Mouse (Mus musculus) heart, postnatal 14 days (tissue): ENCODE measurements around the gene Synpo2l. TPM values are rescaled to one million over a fixed set of nuclear protein-coding genes. Genes with fewer than 3 reads are reported as not detected.

ENCODE experiments used
- DNase-seq, 2 experiments: peaks; one replicate each; pipeline ENCODE4 v3.0.0; 2021 to 2022
- intact Hi-C: fragments of 180-260 bp; cut with DNase I; formaldehyde crosslinking; loops from one replicate; pipeline ENCODE4 v1.15.1; 2025
- total RNA-seq, 2 experiments: library from RNA; stranded (reverse); gene quantifications; 2 replicates each; pipeline ENCODE4 v1.2.3; 2021

Gene Synpo2l
- total RNA-seq, 2 experiments from 2014 or later, result 94.3 to 117 TPM

DNA sequence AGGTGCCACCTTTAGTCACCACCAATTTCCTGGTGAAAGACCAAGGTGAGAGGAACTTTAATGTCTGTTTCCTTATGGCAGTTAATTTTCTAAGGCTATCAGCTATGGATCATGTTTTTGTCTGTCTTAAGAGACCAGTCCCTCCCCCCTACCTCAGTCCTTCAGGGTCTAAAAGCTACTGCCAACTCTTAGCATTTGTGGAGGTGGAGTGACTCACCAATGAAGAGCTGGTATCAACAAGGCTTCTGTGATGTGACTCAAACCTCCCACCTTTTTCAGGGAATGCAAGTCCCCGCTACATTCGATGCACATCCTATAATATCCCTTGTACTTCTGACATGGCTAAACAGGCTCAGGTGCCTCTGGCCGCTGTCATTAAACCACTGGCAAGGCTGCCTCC is 18.4 kb upstream of the Synpo2l start:
- no peak for DNase-seq
- intact Hi-C loops, result no loop called here

DNA sequence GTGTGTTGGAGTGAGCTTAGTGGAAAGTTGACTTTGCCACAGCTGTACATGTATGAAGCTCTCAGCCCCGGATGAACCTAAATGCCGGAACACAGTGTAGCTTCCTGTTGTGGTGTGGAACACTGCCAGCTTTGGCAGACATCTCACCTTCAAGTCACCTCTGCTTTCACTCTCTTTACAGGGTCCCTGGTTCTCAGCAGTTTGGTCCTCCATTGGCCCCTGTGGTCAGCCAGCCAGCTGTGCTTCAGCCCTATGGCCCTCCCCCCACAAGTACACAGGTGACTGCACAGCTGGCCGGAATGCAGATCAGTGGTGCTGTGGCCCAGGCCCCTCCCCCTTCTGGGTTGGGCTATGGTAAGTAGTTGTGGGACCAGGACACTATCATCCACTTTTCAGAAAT is 14.3 kb upstream of the Synpo2l start:
- intact Hi-C loops, result no loop called here
- DNase-seq, result peak in 1 of 2 experiments; percentile 48

DNA sequence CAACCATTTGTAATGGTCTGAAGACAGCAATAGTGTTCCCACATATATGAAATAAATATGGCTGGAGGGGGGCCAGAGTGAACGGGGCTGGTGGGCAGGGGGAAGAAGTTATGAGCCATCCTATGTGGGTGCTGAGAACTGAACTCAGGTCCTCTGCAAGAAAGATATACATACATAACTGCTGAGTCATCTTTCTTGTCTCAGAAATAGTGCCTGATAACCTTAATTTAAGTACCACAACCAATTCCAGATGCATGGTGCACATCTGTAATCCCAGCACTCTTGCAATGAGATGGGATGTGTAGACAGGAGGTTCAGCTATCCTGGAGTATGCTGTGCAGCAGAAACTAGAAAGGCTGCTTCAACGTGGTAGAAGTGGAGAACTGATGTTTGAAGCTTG is 13.6 kb upstream of the Synpo2l start:
- intact Hi-C loops, result no loop called here

DNA sequence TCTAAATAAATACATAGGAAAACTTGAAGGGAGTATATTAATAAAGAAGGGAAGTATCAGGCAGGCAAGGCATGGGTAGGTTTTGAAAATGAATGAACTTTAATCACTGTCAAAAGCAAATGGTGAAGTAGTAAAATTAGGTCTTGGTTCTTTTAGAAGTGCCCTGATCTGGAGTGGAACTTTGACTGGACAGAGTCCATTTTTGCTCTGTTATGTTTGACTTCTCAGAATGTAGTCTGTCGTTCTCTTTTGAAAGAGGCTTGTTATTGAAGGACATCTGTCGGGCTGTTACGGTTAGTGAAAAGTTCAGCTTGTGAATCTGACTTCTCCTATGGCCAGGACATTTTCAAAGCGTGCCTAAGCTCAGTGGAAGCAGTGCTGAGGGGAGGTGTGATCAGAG is 9.8 kb upstream of the Synpo2l start:
- no peak for DNase-seq
- intact Hi-C loops, result no loop called here

More for the DNA sequence above, 13.6 kb upstream of the Synpo2l start:
- no peak for DNase-seq

DNA sequence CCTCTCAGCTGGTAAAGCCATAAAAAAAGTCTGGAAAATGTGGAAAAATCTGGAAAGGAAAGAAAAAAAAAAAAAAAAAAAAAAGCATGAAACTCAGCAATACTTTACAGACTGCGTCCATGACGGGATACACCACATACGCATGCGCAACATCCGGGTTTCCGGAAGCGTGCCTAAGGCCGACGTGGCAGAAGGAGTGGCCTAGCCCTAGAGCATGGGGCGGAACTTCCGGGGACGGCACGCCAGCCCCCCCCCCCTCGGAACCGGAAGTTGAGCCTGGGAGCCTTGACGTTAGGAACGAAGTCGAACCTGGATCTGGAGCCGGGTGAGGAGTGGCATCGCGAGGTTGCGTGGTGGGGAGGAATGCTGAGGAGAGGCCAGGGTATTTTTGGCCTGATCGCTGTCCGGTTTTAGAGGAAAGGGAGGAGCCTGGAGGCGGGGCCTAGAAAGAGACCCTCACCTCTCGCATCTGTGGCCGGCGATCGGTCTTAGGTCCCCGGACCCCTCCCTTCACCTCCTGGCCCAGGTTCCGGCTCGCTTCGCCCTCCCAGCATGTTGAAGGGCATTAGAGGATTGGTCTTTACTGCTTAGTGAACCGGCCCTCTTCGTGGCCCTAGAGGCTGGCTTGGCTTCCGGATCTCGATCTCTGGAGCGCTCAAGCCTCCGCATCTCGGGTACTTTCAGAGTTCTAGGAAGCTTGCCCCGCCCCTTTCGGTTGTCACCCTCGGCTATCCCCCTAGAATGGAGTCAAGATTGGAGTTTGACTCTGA is 6.1 kb upstream of the Synpo2l start, which contains the start of gene Sec24c:
Sec24c (plus strand) TSS at position 245 of the 770 bp plus-strand sequence.
- peak; percentile 98 to 99 for DNase-seq
- intact Hi-C loops, result no loop called here

DNA sequence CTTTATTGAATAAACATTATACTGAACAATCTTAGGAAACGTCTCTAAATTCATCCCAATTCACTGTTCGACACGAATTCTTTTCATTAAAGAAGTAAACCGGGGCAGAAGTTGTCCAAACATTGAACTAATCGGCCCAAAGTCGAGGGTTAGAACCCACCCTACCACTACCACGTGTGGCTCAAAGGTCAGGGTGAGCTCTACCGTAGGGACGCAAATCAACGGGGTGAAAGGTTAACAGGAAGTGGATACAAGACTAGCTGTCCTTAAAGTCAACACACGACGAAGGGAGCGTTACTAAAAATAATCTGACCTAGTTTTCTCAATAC is 5.5 kb upstream of the Synpo2l start:
- intact Hi-C loops, result no loop called here
- peak in 1 of 2 experiments; percentile 56 for DNase-seq

DNA sequence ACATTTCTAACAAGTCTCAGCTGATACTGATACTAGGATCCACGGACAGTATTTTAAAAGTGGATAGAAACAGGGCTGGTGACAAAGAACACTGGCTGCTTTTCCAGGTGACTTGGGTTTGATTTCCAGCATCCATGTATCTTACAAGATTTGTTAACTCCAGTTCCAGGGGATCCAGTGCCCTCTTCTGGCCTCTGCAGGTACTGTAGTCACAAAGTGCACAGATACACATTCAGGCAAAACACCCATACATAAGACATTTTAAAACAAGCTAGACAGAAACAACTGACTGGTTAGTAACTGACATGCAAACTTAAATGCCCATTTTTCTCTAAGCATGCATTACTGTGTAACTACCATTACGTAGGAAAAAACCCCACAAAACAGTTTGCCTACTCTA is 4.8 kb upstream of the Synpo2l start:
- intact Hi-C loops, result no loop called here
- DNase-seq, result peak in 1 of 2 experiments; percentile 60

DNA sequence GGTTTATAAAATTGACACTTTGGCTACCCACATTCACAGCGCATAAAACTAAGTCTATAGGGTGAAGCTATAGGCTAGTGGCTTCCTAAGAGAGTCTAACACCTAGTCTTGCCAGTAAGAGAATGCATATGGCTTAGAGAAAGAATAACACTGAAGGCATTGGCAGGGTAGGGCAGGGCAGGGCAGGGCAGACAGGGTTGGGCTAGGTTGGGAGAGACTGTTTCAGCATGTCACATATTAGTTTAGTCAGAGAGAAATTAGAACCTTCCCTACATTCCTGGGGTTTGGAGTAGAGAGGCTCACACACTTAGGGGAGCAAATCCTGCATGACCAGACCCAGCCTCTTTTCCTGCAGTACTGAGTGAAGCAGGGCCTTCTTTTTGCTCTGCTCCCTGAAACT is 685 bp downstream of the Synpo2l start:
- no peak for DNase-seq
- intact Hi-C loops, result no loop called here

DNA sequence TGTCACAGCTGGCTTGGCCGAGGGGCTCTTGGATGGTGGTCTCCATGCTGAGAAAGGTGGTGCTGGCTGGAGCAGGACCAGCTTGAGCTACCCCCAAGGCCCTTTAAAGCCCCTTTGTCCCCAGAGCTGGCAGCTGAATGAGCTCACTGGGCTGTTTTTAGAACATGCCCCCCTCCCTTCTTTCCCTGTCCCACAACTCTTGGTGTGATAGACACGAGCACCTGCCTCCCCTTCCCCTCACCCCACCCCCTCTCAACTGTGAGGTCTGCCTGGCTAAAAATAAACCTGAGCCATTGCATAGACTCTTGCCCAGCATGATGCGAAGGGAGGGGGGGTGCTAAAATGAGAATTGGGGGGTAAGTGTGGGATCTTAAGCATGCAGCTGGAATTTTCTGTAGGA is 3.7 kb downstream of the Synpo2l start:
- intact Hi-C loops, result no loop called here
- peak in 1 of 2 experiments; percentile 45 for DNase-seq

DNA sequence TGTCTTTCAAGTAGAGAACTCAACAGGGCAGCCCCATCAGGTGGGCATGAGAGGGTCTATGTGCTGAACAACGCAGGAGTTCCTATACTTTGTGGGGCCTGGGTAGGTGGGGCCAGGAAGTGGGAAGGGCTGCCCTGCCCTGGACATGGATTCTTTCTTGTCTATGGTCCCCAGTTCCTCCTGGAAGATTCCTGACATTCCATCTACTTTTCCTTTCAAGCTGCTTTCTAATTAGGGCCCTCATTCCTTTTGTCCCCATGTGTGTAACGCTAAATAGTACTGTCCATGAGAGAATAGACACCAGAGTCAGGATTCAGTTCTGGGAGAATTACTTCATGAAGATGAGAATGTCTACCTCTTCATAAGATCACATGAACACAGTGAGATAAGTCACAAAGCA is 4.6 kb downstream of the Synpo2l start:
- intact Hi-C loops, result no loop called here
- DNase-seq, result no peak

DNA sequence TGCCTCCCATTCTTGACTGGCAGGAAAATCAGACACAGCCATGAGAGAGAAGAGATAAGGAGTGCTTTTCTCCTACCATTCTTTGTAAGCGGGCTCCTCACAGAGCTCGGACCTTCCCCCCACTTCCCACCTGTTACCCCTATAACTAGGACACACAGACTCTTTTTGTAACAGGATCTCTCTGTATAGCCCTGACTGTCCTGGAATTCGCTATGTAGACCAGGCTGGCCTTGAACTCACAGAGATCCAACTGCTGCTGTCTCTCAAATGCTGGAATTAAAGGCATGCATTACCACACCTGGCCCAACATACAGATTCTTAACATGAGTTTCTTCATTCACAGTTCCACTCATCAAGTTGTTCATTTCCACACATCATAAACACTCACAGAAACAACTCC is 5.4 kb downstream of the Synpo2l start:
- DNase-seq, result no peak
- intact Hi-C loops, result no loop called here

DNA sequence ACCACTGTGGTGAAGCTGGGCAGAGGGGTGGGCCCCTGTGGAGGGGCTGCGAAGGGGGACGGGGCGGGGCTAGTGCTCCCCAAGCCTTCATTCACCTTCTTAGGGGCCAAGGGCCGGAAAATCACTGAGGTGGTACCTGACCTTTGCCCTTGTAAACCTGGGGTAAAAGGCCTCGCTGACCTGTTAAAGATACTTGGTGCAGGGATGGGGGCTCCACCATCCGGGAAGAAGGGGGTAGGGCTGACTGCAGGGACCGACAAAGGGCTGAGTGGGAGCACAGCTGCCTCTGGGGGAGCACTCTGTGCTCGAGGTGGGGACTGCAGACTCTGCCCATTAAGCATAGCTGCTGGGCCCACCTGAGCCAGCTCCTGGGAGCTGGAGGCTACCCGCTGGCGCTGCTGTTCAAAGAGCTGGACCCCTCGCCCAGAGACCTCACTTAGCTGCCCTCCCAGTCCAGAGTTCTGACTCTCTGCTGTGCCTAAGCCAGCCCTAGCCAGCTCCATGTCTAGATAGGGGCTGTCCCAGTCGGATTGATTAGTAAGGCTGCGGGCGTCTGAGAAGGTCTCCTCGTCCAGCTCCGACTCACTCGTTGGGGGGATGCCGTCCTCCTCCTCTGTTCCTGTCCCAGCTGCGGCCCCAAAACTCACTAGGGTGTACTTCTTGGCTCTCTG is 6.4 kb downstream of the Synpo2l start:
- peak in 1 of 2 experiments; percentile 42 for DNase-seq
- intact Hi-C loops, result loop anchor here (1.0 to 2.0 kb wide), 2 partner anchors 21 to 85 kb away; partner anchors contain the start of gene Usp54

DNA sequence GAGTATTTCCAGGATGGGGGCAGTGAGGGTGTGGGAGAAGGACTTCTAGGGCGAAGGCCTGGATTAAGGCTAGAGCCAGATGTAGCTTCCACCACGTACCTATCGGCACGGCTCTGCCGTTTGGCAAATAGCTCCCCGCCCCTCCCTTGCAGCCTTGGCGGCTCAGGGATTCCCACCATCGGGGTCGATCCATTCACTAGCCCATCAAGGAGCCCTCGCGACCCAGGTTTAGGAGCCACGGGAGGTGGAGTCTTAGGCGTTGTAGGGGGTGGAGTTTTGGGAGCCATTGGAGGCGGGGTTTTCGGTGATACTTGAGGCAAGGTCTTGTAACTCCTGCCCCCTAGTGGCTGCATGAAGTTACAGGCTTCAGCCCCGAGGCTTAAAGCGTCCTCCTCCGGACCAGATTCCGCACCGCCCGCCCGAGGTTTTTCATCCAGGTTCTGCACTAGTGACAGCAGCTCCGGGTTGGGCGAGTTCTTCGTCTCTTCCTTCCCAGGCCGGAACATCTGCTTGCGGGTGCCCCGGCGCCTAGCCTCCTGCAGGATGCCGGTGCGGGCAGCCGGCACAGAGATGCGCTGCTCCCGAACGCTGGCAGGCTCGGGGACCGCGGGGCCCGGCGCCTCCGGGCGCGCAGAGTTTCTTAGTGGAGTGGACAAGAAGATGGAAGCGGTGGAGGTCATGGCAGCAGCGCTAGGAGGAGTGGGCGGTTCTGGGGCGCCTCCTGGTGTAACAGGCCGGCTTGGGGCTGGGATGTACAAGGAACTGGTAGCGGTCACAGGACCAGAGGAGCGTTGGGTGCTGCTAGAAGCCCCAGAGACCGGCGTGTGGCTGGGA is 7.1 kb downstream of the Synpo2l start:
- intact Hi-C loops, result loop anchor here (1.0 to 2.0 kb wide), 2 partner anchors 20 to 85 kb away; partner anchors contain the start of gene Usp54
- DNase-seq, result peak; percentile 90 to 96

DNA sequence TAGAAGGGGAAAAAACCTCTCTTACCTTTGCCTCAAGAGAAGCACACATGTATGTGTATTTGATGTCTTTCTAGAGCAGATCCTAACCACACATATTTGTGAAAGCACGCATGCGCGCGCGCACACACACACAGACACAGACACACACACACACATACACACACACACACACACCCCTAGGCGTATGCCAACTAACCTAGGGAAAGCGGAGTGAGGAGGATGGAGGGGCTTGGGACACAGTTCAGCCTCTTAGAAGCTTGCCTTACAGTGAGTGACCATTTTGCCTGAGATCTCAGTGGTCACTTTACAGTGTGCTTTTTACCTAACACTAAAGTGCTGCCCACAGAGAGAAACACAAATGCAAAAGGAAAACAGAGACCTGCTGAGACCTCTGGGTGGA is 8.5 kb downstream of the Synpo2l start:
- intact Hi-C loops, result loop anchor here (2.0 kb wide), 1 partner anchor 19 kb away; the partner anchor contains the start of gene Usp54

DNA sequence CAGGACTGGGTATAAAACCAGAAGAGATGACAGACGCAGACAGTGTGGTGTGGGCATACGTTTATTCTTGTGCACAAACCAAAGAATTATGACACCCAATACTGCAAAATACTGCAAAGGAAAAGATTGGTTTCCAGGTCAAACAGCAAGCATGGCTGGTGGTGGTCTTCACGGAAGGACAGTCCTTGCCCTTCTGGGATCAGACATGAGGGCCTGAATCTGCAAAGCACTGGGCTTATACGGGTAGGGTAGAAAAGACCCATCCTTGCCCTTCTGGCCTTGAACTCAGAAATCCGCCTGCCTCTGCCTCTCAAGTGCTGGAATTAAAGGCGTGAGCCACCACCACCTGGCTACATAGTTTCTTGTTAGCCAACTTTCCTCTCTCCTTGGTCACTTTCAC is 9.3 kb downstream of the Synpo2l start:
- intact Hi-C loops, result no loop called here

More for the DNA sequence above, 8.5 kb downstream of the Synpo2l start:
- no peak for DNase-seq

DNA sequence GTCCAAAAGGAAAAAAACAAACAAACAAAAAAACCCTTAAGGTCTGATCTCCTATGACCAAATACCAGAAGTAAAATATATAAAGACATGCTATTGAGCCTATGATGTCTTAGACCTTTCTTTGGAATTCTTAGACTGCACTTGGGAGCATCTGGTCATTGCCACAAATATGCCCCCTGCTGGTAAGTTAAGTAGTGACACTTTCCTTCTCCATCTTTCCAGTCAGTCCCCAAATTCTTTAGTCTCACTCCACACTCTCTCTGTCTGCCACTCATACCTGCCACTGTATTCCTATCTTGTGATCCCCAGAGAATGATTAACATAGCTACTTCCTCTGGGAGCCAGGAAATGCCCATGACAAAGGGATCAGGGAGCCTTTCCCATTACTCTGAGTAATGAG is 9.8 kb downstream of the Synpo2l start:
- peak in 1 of 2 experiments; percentile 68 for DNase-seq
- intact Hi-C loops, result no loop called here

More for the DNA sequence above, 9.3 kb downstream of the Synpo2l start:
- DNase-seq, result no peak

DNA sequence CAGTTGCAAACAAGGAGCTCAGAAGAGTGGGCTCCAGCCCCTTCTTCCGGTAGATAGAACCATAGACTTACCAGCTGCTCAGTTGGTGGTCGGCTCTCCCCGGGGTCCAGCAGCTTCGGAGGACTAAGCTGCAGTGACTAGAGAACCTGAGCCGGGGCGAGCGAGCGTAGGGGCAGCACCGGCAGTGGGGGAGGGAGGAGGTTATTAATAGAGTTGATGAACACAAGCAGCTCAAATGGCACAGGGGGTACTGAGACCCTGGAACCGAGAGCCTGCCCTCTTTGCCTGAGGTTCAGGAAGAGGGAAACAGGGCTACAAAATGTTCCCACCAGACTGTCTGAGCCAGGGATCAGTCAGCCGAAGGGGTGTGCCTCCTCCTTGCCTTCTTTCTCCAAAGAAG is 11.8 kb downstream of the Synpo2l start, which contains the start of gene Myoz1:
Myoz1 (minus strand) TSS at position 180 of the 400 bp plus-strand sequence.
- no peak for DNase-seq
- intact Hi-C loops, result no loop called here

DNA sequence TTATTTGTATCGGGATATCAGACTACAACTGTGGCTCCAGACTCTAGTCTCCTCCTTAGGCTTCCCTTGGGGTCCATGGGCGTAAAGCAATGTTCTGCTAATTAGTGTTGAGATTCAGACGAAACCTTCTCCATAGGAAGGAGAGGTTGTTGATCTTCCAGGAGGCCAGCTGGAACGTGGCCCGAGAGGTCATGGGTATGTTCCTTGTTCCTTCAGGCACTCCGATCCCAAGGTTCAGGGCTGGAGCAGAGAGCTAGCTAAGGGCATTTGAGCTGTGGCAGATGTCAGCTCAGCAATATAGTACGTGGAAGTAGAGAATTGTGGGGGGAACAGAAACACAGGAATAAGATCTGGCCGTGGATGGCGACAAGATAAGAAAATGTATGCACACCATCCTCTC is 12.4 kb downstream of the Synpo2l start:
- DNase-seq, result no peak
- intact Hi-C loops, result no loop called here

DNA sequence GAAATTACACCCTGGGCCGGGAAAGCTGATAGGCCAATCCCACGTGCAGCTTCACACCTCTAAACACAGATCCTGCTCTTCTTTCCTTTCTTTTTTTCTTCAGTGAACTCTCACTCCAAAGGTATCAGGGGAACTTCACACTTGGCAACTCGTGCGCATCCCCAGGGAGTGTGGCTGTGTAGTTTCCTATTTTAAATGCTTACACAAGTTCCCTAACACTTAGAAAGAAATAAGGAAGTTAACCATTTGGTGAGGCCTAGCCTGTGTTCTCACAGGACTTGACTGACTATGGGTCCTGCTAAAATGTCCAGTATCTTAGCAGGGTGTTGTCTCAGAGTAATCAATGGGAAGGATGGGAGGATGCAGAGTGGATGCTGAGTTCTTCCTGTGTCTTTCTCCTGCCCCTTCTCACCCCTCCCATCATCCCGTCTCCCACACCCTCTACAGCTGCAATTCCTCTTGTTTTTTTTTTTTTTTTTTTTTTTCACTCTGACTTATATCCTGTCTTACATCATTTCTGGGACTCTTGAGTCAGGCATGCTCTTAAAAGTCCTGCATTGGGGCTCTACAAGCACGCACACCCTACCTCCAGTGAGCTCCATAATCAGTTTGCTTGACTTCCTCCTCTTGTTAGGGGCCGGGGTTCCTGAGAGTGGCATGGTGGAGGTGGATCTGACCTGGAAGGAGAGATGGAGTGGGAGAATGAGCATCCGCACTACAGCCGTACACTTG is 13.3 kb downstream of the Synpo2l start:
- no peak for DNase-seq
- intact Hi-C loops, result no loop called here

DNA sequence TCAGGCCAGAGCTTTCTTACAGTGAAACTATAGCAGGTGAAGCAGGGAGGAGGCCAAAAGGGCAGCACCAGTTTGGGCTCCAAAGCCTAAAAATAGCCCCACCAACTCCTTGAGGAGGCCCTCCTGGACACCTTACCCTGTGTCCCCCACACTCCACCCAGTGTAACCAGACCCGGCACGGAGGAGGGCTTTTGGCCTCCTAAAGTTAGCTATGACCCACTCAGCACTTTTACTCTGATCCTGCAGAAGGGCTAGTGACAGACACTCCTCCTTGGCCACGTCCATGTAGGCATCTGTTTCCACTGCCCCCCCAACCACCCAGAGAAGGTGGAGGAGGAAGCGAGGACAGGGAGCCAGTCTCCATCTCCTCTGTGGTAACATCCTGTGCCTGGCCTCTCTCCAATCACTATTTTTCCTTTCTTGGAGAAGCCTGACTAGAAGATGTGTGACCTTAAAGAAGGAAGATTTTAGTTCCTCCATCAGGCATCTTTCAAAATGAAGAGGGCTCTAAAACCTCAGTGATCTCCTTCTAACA is 16.4 kb downstream of the Synpo2l start:
- DNase-seq, result no peak

More for the DNA sequence above, 16.4 kb downstream of the Synpo2l start:
- intact Hi-C loops, result no loop called here
